Mouse (Mus musculus) ES-E14 (cell line): ENCODE measurements at regions not wholly inside any gene's neighbourhood (a gene's known extent, or its start where the extent isn't known, plus 50 kb on each side); places are given as distances from the start of the nearest gene placed in this dataset.

Experiments
- CHD2 ChIP-seq: IDR thresholded peaks from 2 replicates; pipeline ENCODE4 v1.6.1; 2014; ENCODE audit warnings: mild to moderate bottlenecking, low read depth, low read length, inconsistent platforms
- MAFK ChIP-seq: IDR thresholded peaks from 2 replicates; pipeline ENCODE4 v1.6.1; 2014; ENCODE audit warnings: mild to moderate bottlenecking, low read depth, low read length, inconsistent platforms; ENCODE audit not compliant: insufficient read depth
- ZC3H11A ChIP-seq: IDR thresholded peaks from 2 replicates; pipeline ENCODE4 v1.6.1; 2012; ENCODE audit warnings: low read depth, mild to moderate bottlenecking, inconsistent platforms, low read length, borderline replicate concordance

- TF ChIP-seq ZC3H11A (no peak), MAFK (no peak), CHD2 (no peak)
Observed at GRCm38 (mm10) chr12:21479251-21479650, 61.8 kb upstream of the Ywhaq start.
